Mouse (Mus musculus) heart, postnatal 0 days (tissue): ENCODE data around the gene H2-Q10. TPM values are rescaled to one million over a fixed set of nuclear protein-coding genes. Genes with fewer than 3 reads are reported as not detected.
"Not testable (repeated sequence)": the region's sequence is repeated elsewhere in the genome, so short reads cannot be mapped to it uniquely, and the experiment has no call there.

Source experiments
- ATAC-seq: fragments of 200-750 bp; cut with Nextera tagmentation; 2 replicates; pipeline ENCODE4 v1.8.0; 2017; ENCODE audit warnings: low read depth, moderate number of reproducible peaks, moderate library complexity; ENCODE audit not compliant: insufficient read depth
- DNase-seq: peaks from one replicate; pipeline ENCODE4 v3.0.0-alpha.2; 2016; ENCODE audit warnings: low spot score
- H3K27ac ChIP-seq: fragments of 300-500 bp; sonication (generic); 2 replicates; pipeline ENCODE4 v1.5.1; 2014; ENCODE audit warnings: low read depth, mild to moderate bottlenecking
- H3K27me3 ChIP-seq: fragments of 300-500 bp; sonication (generic); 2 replicates; pipeline ENCODE4 v1.6.1; 2014; ENCODE audit warnings: low read length, mixed read lengths; ENCODE audit not compliant: control insufficient read depth, insufficient read depth
- H3K36me3 ChIP-seq: fragments of 300-500 bp; sonication (generic); replicated peaks from 2 replicates; pipeline ENCODE4 v1.6.1; 2014; ENCODE audit warnings: low read length, mixed read lengths; ENCODE audit not compliant: control insufficient read depth, insufficient read depth
- H3K4me1 ChIP-seq: fragments of 300-500 bp; sonication (generic); 2 replicates; pipeline ENCODE4 v1.6.1; 2014; ENCODE audit warnings: antibody characterized with exemption; ENCODE audit not compliant: control insufficient read depth, insufficient read depth
- H3K4me2 ChIP-seq: fragments of 300-500 bp; sonication (generic); 2 replicates; pipeline ENCODE4 v1.6.1; 2014; ENCODE audit warnings: low read depth, mild to moderate bottlenecking, low read length, moderate library complexity
- H3K4me3 ChIP-seq: fragments of 300-500 bp; sonication (generic); 2 replicates; pipeline ENCODE4 v1.5.1; 2014; ENCODE audit warnings: low read depth, low read length
- H3K9ac ChIP-seq: fragments of 300-500 bp; sonication (generic); replicated peaks from 2 replicates; pipeline ENCODE4 v1.6.1; 2014; ENCODE audit warnings: low read depth, low read length, mixed read lengths
- H3K9me3 ChIP-seq: fragments of 300-500 bp; sonication (generic); replicated peaks from 2 replicates; pipeline ENCODE4 v1.6.1; 2016; ENCODE audit warnings: low read length; ENCODE audit not compliant: control insufficient read depth
- CTCF ChIP-seq: IDR thresholded peaks from 2 replicates; pipeline ENCODE4 v1.5.1; 2016; ENCODE audit warnings: antibody characterized with exemption, control low read depth, low read depth
- WGBS: fragments of 180-500 bp; shearing (Covaris S2); extraction: QIAGEN DNeasy Blood & Tissue Kit; methylation state at CpG from one replicate; pipeline ENCODE4 v1.1.7; 2014; 5-methylcytosine and 5-hydroxymethylcytosine counted together
- polyA plus RNA-seq: library from polyadenylated mRNA; unstranded; fragments of >200 nt; fragmentation: Nextera tagmentation; extraction: Ambion mirVana; gene quantifications from 2 replicates; pipeline ENCODE4 v1.2.1, GENCODE M21; 2015
- total RNA-seq: library from RNA; depleted of rRNA; stranded (reverse); fragments of >200 nt; gene quantifications from 2 replicates; pipeline ENCODE4 v1.2.3, GENCODE M21; 2014; ENCODE audit warnings: low replicate concordance

The H2-Q10 gene
- total and polyA plus RNA-seq, 2 experiments from 2014 or later, result 0.10 TPM; not detected in 1

DNA sequence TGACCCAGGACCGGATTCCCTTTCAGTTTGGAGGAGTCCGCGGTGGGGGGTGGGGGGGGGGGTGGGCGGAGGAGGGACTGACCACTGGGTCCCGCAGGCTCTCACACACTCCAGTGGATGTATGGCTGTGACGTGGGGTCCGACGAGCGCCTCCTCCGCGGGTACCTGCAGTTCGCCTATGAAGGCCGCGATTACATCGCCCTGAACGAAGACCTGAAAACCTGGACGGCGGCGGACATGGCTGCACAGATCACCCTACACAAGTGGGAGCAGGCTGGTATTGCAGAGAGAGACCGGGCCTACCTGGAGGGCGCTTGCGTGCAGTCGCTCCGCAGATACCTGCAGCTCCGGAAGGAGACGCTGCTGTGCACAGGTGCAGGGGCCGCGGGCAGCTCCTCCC, 44.4 kb upstream of the H2-Q10 start:
- not testable (repeated sequence) for DNase-seq
- Histone ChIP-seq H3K4me3 (peak overlapping the region; percentile 41), H3K27me3 (peaks cover 26% of the 10 kb centered on the region)

DNA sequence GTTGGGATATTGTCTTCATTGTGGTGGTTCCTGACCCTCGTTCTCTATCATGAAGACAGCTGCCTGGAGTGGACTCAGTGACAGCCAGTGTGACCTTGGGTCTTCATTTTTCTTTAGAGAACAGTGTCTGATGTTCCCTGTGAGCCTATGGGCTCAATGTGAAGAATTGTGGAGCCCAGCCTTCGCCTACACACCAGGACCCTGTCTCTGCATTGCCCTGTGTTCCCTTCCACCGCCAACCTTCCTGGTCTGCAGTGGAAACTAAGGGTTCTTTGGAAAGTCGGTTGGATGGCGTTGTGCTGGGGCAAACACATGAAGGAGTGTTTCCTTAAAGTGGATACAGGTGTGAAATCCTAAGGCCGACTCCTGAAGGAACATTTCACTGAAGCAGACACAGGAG, 41.0 kb upstream of the H2-Q10 start:
- H3K4me1 ChIP-seq, ATAC-seq, DNase-seq, H3K9ac ChIP-seq, H3K9me3 ChIP-seq, H3K36me3 ChIP-seq, H3K27ac ChIP-seq, H3K4me3 ChIP-seq, H3K4me2 ChIP-seq: not testable (repeated sequence)
- 80% methylated on average over 6 of the region's 6 CpGs for WGBS
- peaks cover 18% of the 10 kb centered on the region for H3K27me3 ChIP-seq

More for the DNA sequence above, 44.4 kb upstream of the H2-Q10 start:
- not testable (repeated sequence) for H3K27ac ChIP-seq, H3K36me3 ChIP-seq, ATAC-seq, H3K4me1 ChIP-seq, H3K9ac ChIP-seq, H3K9me3 ChIP-seq
- WGBS, result 17% methylated on average over 25 of the region's 28 CpGs
- peak overlapping the region; percentile 59 for H3K4me2 ChIP-seq

DNA sequence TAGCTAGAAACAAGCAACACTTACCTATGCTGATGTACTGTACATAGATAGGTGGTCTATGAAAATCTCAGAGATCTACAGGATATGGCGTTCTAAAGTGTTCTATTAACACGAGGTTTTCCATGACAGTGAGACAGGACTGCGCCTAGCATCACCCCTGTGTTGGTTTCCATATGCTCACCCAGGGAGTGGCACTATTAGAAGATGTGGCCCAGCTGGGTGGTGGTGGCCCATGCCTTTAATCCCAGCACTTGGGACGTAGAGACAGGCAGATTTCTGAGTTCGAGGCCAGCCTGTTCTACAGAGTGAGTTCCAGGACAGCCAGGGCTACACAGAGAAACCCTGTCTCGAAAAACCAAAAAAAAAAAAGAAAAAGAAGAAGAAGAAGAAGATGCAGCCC, 39.2 kb upstream of the H2-Q10 start:
- not testable (repeated sequence) for DNase-seq, ATAC-seq, H3K27ac ChIP-seq, H3K36me3 ChIP-seq, H3K4me3 ChIP-seq, H3K4me2 ChIP-seq, H3K4me1 ChIP-seq, H3K9me3 ChIP-seq, H3K27me3 ChIP-seq, H3K9ac ChIP-seq
- WGBS, result 77% methylated on average over 6 of the region's 6 CpGs

DNA sequence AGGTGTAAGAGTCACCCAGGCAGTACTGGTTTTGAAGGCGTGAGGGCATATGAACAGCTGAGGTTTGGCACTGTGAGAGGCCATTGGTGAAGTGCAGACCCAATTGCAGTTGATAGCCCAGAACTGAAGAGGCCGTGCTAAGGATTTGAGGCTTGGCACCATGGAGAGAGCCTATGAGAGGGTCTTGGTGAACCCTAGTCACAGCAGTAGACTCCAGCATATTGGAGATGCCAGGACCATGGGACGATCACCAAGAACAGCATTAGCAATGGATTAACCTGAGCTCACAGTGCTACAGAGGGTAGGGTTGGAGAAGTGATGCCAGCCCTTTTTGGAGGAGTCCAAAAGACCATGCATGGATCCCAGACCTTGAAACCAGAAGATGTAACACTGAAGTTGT, 37.7 kb upstream of the H2-Q10 start:
- not testable (repeated sequence) for H3K9ac ChIP-seq, H3K4me1 ChIP-seq, DNase-seq, H3K27ac ChIP-seq, ATAC-seq, H3K9me3 ChIP-seq, H3K27me3 ChIP-seq, H3K4me3 ChIP-seq, H3K4me2 ChIP-seq, H3K36me3 ChIP-seq
- 70% methylated on average over 2 of the region's 3 CpGs for WGBS

DNA sequence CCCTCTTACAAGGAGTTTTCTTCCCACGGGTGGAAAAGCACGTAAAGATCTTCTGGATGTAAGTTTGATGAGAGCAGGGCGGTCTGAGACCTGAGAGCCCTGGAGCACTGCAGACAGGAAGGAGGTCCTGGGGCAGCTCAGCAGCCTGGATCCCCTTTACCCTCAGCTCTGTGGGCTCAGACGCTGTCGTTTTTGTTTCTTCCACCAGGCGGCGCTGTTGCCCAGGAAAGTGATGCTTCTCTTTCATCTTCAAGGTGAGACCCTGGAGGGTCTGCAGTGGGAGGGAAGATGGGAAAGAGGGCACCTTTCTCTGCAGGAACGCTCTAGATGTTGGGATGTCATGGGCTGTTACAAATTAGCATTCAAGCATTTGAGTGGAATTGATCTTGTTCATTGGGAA, 35.1 kb upstream of the H2-Q10 start:
- not testable (repeated sequence) for H3K9ac ChIP-seq
- peaks cover 13% of the 10 kb centered on the region for H3K27me3 ChIP-seq
- 7% methylated on average over 8 of the region's 8 CpGs for WGBS

DNA sequence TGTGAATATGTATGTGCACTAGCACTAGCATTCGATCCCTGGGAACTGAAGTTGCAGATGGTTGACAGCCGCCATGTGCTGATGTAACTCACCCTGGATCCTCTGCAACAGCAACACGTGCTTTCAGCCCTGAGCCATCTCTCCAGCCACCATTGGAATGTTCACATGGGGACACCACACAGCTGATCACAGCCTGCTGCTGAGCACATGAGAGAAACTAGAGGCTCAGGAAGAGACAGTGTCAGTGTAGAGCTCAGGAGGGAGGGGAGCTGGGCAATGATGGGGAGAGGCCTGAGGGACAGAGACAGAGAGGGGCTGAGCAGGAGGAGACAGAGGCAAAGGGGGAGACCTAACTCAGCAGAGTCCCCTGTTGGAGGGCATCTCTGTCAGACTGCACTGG, 34.3 kb upstream of the H2-Q10 start:
- WGBS, result 68% methylated on average over 3 of the region's 3 CpGs
- not testable (repeated sequence) for DNase-seq, H3K4me3 ChIP-seq, H3K4me2 ChIP-seq, H3K9ac ChIP-seq, ATAC-seq, H3K4me1 ChIP-seq, H3K36me3 ChIP-seq, H3K27ac ChIP-seq, H3K9me3 ChIP-seq
- peaks cover 16% of the 10 kb centered on the region for H3K27me3 ChIP-seq

More for the DNA sequence above, 35.1 kb upstream of the H2-Q10 start:
- not testable (repeated sequence) for H3K36me3 ChIP-seq, H3K9me3 ChIP-seq, ATAC-seq, H3K4me2 ChIP-seq, H3K4me3 ChIP-seq, DNase-seq, H3K27ac ChIP-seq, H3K4me1 ChIP-seq
- peak; percentile 60 for TF ChIP-seq CTCF

DNA sequence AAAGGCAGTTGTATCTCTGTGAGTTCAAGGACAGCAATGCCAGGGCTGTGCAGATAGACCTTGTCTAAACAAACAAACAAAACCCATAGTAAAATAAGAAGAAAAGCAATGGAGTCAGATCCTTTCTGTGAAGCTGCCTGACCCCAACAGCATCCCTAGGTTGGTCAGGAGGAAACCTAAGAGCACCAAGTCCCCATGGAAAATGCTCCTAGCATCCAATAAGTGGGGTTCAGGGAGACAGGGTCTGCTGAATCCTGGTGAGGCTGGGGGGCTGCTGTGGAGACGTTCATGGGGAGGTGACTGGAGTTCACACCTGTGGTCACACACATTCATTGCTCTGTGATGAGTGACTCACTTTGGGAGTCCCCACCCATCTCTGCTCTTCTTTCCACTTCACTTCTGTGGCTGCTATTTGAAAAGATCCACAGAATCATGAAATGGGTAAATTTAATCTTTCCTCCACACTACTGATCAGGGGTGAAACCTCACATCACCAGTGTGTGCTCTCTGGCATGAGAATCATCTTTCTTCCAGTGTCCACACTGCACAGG, 32.4 kb upstream of the H2-Q10 start:
- DNase-seq, H3K4me3 ChIP-seq, H3K9ac ChIP-seq, H3K4me1 ChIP-seq, H3K9me3 ChIP-seq, ATAC-seq, H3K27ac ChIP-seq, H3K4me2 ChIP-seq, H3K36me3 ChIP-seq: not testable (repeated sequence)
- WGBS, result 37% methylated on average over 1 of the region's 1 CpGs
- peaks cover 16% of the 10 kb centered on the region for H3K27me3 ChIP-seq

DNA sequence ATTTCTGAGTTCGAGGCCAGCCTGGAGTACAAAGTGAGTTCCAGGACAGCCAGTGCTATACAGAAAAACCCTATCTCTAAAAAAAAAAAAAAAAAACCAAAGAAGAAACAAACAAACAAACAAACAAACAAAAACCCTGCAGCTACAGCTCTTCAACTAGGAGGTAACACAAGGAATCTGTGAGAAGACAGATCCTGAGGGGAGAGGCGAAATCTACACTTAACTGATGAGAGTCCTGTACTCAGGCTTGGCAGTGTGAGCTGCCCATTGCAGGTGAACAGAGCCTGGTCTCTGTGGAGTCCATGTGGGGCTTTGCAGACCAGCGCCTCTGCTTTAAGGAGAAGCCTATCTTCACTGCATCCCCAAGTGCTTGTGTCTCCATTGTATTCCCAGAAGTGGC, 31.5 kb upstream of the H2-Q10 start:
- not testable (repeated sequence) for H3K4me1 ChIP-seq, H3K27ac ChIP-seq, DNase-seq, H3K9ac ChIP-seq, ATAC-seq, H3K4me3 ChIP-seq, H3K9me3 ChIP-seq, H3K4me2 ChIP-seq, H3K36me3 ChIP-seq
- 73% methylated on average over 2 of the region's 3 CpGs for WGBS
- H3K27me3 ChIP-seq, result peaks cover 16% of the 10 kb centered on the region

DNA sequence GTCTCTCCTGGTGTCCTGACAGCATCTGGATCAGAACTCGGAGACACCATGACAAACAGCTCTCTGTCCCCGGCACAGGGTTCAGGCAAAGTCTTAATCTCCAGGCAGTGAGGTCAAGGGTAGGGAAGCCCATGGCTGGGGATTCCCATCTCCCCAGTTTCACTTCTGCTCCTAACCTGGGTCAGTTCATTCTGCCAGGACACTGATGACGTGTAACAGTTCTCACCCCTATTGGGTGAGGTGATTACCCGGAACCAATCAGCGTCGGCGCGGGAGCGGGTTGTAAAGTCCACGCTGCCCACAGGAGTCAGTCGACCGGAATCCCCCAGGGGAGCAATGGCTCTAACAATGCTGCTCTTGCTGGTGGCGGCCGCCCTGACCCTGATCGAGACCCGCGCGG, 31.0 kb upstream of the H2-Q10 start, which contains the start of gene H2-Q7:
Gene H2-Q7, plus strand, starts transcription at position 271 of the 400 bp plus-strand sequence.
- H3K36me3 ChIP-seq, H3K9ac ChIP-seq, H3K27ac ChIP-seq, H3K4me1 ChIP-seq, H3K9me3 ChIP-seq: not testable (repeated sequence)
- H3K4me3 ChIP-seq, result peak within 1 kb of the TSS; percentile 47
- H3K4me2 ChIP-seq, result peak within 1 kb of the TSS; percentile 66
- 5% methylated on average over 18 of the region's 18 CpGs for WGBS
- peaks cover 16% of the 10 kb centered on the region for H3K27me3 ChIP-seq
- ATAC-seq (peak; percentile 91), DNase-seq (peak; percentile 81)
